Mouse (Mus musculus): ENCODE results near the gene Gm4070.
"Not testable (repeated sequence)": the region's sequence is repeated elsewhere in the genome, so short reads cannot be mapped to it uniquely, and the experiment has no call there.

- TF ChIP-seq CTCF (IDR thresholded peaks at IDR 0.05; ENCODE audit: low read depth, low read length); POLR2A (IDR thresholded peaks at IDR 0.05; ENCODE audit: insufficient read depth, low read length); EP300 (IDR thresholded peaks at IDR 0.05; ENCODE audit: insufficient read depth, low read depth, low read length): not testable (repeated sequence)
These were observed 70.0 kb downstream of the Gm4070 start for GRCm38 (mm10) chr7:105883588-105884336.
